Mouse (Mus musculus): Measurements from ENCODE around the gene Spryd3. TPM values are rescaled to one million over a fixed set of nuclear protein-coding genes. Genes with fewer than 3 reads are reported as not detected.

Spryd3 gene
- polyA plus RNA-seq, 1 experiment from 2014 or later: 40.2 TPM

- H3K27ac ChIP-seq (replicated peaks; ENCODE audit: low read depth, low read length): no peak within 1 kb of the TSS
- H3K36me3 ChIP-seq (ENCODE audit: control insufficient read depth, insufficient read depth, low read length): no peaks in the 10 kb centered on the region
- 0 out of 2 replicates have a peak, but pooled peaks cover 3% of the 10 kb centered on the region for H3K4me1 ChIP-seq (ENCODE audit: control insufficient read depth, insufficient read depth, low read length)
- H3K4me2 ChIP-seq (ENCODE audit: low read length): peak within 1 kb of the TSS; percentile 19; the same call in 1 of the 2 replicates
- DNase-seq (no peak), ATAC-seq (ENCODE audit: low FRiP score, low TSS enrichment) (no peak)
- no peak within 1 kb of the TSS; the same call in 1 of the 2 replicates for H3K4me3 ChIP-seq (replicated peaks; ENCODE audit: low read depth, low read length)
- peaks cover 23% of the 10 kb centered on the region for H3K27me3 ChIP-seq (ENCODE audit: control insufficient read depth, insufficient read depth, low read length)
- 4% methylated on average over 22 of the region's 22 CpGs for WGBS
- no peaks in the 10 kb centered on the region for H3K9me3 ChIP-seq (ENCODE audit: control insufficient read depth, low read length)
- no peak within 1 kb of the TSS for H3K9ac ChIP-seq (replicated peaks; ENCODE audit: low read length)
These were observed 8.3 kb upstream of the Spryd3 start, which contains the start of gene Igfbp6 for GRCm38 (mm10) chr15:102144274-102144711. Igfbp6 (plus strand) TSS chr15:102144362.

- Histone ChIP-seq H3K9me3 (ENCODE audit: control insufficient read depth, low read length) (no peaks in the 10 kb centered on the region), H3K9ac (replicated peaks; ENCODE audit: low read length) (no peak overlapping the region), H3K4me1 (ENCODE audit: control insufficient read depth, insufficient read depth, low read length) (0 out of 2 replicates have a peak, but pooled peaks cover 3% of the 10 kb centered on the region), H3K4me2 (ENCODE audit: low read length) (no peak overlapping the region), H3K36me3 (ENCODE audit: control insufficient read depth, insufficient read depth, low read length) (no peaks in the 10 kb centered on the region), H3K27ac (replicated peaks; ENCODE audit: low read depth, low read length) (no peak overlapping the region), H3K27me3 (ENCODE audit: control insufficient read depth, insufficient read depth, low read length) (peaks cover 23% of the 10 kb centered on the region), H3K4me3 (replicated peaks; ENCODE audit: low read depth, low read length) (no peak overlapping the region)
- 52% methylated on average over 23 of the region's 23 CpGs for WGBS
- no peak for ATAC-seq (ENCODE audit: low FRiP score, low TSS enrichment)
- no peak for DNase-seq
These were observed 7.2 kb upstream of the Spryd3 start for GRCm38 (mm10) chr15:102142914-102143912.

- Histone ChIP-seq H3K36me3 (ENCODE audit: control insufficient read depth, insufficient read depth, low read length) (no peaks in the 10 kb centered on the region), H3K4me2 (ENCODE audit: low read length) (no peak overlapping the region), H3K4me1 (ENCODE audit: control insufficient read depth, insufficient read depth, low read length) (0 out of 2 replicates have a peak, but pooled peaks cover 3% of the 10 kb centered on the region), H3K27ac (replicated peaks; ENCODE audit: low read depth, low read length) (no peak overlapping the region), H3K9ac (replicated peaks; ENCODE audit: low read length) (no peak overlapping the region), H3K4me3 (replicated peaks; ENCODE audit: low read depth, low read length) (no peak overlapping the region), H3K27me3 (ENCODE audit: control insufficient read depth, insufficient read depth, low read length) (peaks cover 23% of the 10 kb centered on the region), H3K9me3 (ENCODE audit: control insufficient read depth, low read length) (no peaks in the 10 kb centered on the region)
- ATAC-seq (ENCODE audit: low FRiP score, low TSS enrichment) (no peak), DNase-seq (no peak)
- WGBS: 86% methylated on average over 5 of the region's 5 CpGs
These were observed 5.1 kb upstream of the Spryd3 start for GRCm38 (mm10) chr15:102141120-102141519.

- peak; percentile 83 for ATAC-seq (ENCODE audit: low FRiP score, low TSS enrichment)
- Histone ChIP-seq H3K27me3 (ENCODE audit: control insufficient read depth, insufficient read depth, low read length) (no peaks in the 10 kb centered on the region), H3K27ac (replicated peaks; ENCODE audit: low read depth, low read length) (peak overlapping the region; percentile 85), H3K9me3 (ENCODE audit: control insufficient read depth, low read length) (no peaks in the 10 kb centered on the region), H3K4me2 (ENCODE audit: low read length) (peak overlapping the region; percentile 83), H3K4me1 (ENCODE audit: control insufficient read depth, insufficient read depth, low read length) (peaks cover 9% of the 10 kb centered on the region; the same call in 1 of the 2 replicates), H3K9ac (replicated peaks; ENCODE audit: low read length) (peak overlapping the region; percentile 89), H3K36me3 (ENCODE audit: control insufficient read depth, insufficient read depth, low read length) (peaks cover 28% of the 10 kb centered on the region), H3K4me3 (replicated peaks; ENCODE audit: low read depth, low read length) (peak overlapping the region; percentile 79)
- WGBS: 3% methylated on average over 35 of the region's 35 CpGs
- no peak for DNase-seq
These were observed 409 bp downstream of the Spryd3 start for GRCm38 (mm10) chr15:102135522-102136128.

- 96% methylated on average over 2 of the region's 2 CpGs for WGBS
- DNase-seq: no peak
- Histone ChIP-seq H3K9ac (replicated peaks; ENCODE audit: low read length) (peak overlapping the region; percentile 89), H3K9me3 (ENCODE audit: control insufficient read depth, low read length) (no peaks in the 10 kb centered on the region), H3K4me1 (ENCODE audit: control insufficient read depth, insufficient read depth, low read length) (peaks cover 9% of the 10 kb centered on the region; the same call in 1 of the 2 replicates), H3K27me3 (ENCODE audit: control insufficient read depth, insufficient read depth, low read length) (no peaks in the 10 kb centered on the region), H3K4me2 (ENCODE audit: low read length) (peak overlapping the region; percentile 83), H3K4me3 (replicated peaks; ENCODE audit: low read depth, low read length) (peak overlapping the region; percentile 79; the same call in 1 of the 2 replicates), H3K27ac (replicated peaks; ENCODE audit: low read depth, low read length) (no peak overlapping the region), H3K36me3 (ENCODE audit: control insufficient read depth, insufficient read depth, low read length) (peaks cover 37% of the 10 kb centered on the region)
- ATAC-seq (ENCODE audit: low FRiP score, low TSS enrichment): no peak
These were observed 1.3 kb downstream of the Spryd3 start for GRCm38 (mm10) chr15:102134709-102135108.

GRCm38 (mm10) chr15:102133314-102133713 lies 2.7 kb downstream of the Spryd3 start:
- Histone ChIP-seq H3K4me3 (replicated peaks; ENCODE audit: low read depth, low read length) (no peak overlapping the region), H3K36me3 (ENCODE audit: control insufficient read depth, insufficient read depth, low read length) (peaks cover 51% of the 10 kb centered on the region), H3K4me2 (ENCODE audit: low read length) (no peak overlapping the region), H3K9me3 (ENCODE audit: control insufficient read depth, low read length) (no peaks in the 10 kb centered on the region), H3K4me1 (ENCODE audit: control insufficient read depth, insufficient read depth, low read length) (peaks cover 9% of the 10 kb centered on the region; the same call in 1 of the 2 replicates), H3K27me3 (ENCODE audit: control insufficient read depth, insufficient read depth, low read length) (no peaks in the 10 kb centered on the region), H3K27ac (replicated peaks; ENCODE audit: low read depth, low read length) (no peak overlapping the region), H3K9ac (replicated peaks; ENCODE audit: low read length) (no peak overlapping the region)
- ATAC-seq (ENCODE audit: low FRiP score, low TSS enrichment): no peak
- WGBS: 95% methylated on average over 9 of the region's 9 CpGs
- no peak for DNase-seq

- 78% methylated on average over 2 of the region's 2 CpGs for WGBS
- H3K9ac ChIP-seq (replicated peaks; ENCODE audit: low read length): no peak overlapping the region
These were observed 9.7 kb downstream of the Spryd3 start for GRCm38 (mm10) chr15:102126303-102126702.

GRCm38 (mm10) chr15:102120530-102120929 lies 15.5 kb downstream of the Spryd3 start:
- H3K9ac ChIP-seq (replicated peaks; ENCODE audit: low read length): no peak overlapping the region
- no peak overlapping the region for H3K4me3 ChIP-seq (replicated peaks; ENCODE audit: low read depth, low read length)
- 93% methylated on average over 5 of the region's 5 CpGs for WGBS
- H3K27ac ChIP-seq (replicated peaks; ENCODE audit: low read depth, low read length): no peak overlapping the region
- peaks cover 87% of the 10 kb centered on the region for H3K36me3 ChIP-seq (ENCODE audit: control insufficient read depth, insufficient read depth, low read length)
- no peaks in the 10 kb centered on the region for H3K4me1 ChIP-seq (ENCODE audit: control insufficient read depth, insufficient read depth, low read length)
- ATAC-seq (ENCODE audit: low FRiP score, low TSS enrichment): no peak
- no peaks in the 10 kb centered on the region for H3K27me3 ChIP-seq (ENCODE audit: control insufficient read depth, insufficient read depth, low read length)
- H3K4me2 ChIP-seq (ENCODE audit: low read length): no peak overlapping the region
- DNase-seq: no peak
- H3K9me3 ChIP-seq (ENCODE audit: control insufficient read depth, low read length): no peaks in the 10 kb centered on the region

More at GRCm38 (mm10) chr15:102126303-102126702, 9.7 kb downstream of the Spryd3 start:
- no peak overlapping the region for H3K27ac ChIP-seq (replicated peaks; ENCODE audit: low read depth, low read length)
- ATAC-seq (ENCODE audit: low FRiP score, low TSS enrichment): no peak
- no peak overlapping the region for H3K4me2 ChIP-seq (ENCODE audit: low read length)
- H3K36me3 ChIP-seq (ENCODE audit: control insufficient read depth, insufficient read depth, low read length): peaks cover 84% of the 10 kb centered on the region
- H3K9me3 ChIP-seq (ENCODE audit: control insufficient read depth, low read length): no peaks in the 10 kb centered on the region
- H3K27me3 ChIP-seq (ENCODE audit: control insufficient read depth, insufficient read depth, low read length): no peaks in the 10 kb centered on the region
- no peak for DNase-seq
- H3K4me1 ChIP-seq (ENCODE audit: control insufficient read depth, insufficient read depth, low read length): no peaks in the 10 kb centered on the region
- H3K4me3 ChIP-seq (replicated peaks; ENCODE audit: low read depth, low read length): no peak overlapping the region
